ENCODE assay signal across 8 mouse cellular contexts in the genomic region with DNA sequence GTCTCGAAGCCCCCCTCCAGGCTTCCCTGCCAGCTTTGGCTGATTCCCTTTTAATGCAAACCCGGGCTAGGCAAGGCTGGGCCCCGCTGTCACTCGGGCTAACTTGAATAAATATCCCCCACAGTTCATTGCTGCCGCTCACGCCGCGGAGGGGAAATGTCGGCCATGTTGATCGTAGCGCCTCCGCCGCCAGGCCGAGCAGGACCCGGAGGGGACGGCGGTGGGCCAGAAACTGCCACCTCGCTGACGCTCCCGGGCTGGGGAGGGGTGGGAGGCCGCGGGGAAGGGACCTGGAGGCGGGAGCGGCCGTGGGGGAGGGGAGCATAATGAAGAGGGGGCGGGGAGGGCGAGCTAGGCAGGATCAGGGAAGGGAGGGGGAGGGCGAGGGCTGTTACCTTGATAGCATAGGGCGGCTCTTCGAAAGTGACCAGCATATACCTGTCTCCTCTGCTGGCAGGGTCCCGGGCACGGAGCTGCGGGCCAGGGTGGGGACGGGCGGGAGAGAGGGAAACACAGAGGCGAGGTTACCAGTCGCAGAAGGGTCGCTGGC. TPM values are rescaled to one million over a fixed set of nuclear protein-coding genes. Genes with fewer than 3 reads are reported as not detected.
DNase-seq lines count a peak whose midpoint lies in the region; ATAC-seq and TF ChIP-seq lines count a peak whose summit lies in the region.

No protein-coding gene starts in this region.

- peaks cover 48% of the 10 kb centered on the region for H3K4me1 ChIP-seq in E14TG2a.4 (replicated peaks; ENCODE audit: low read depth, low read length)
- peaks cover 20% of the 10 kb centered on the region for H3K4me1 ChIP-seq in forebrain, embryonic 15.5 days
- H3K4me1 ChIP-seq in lung, adult 2 months (ENCODE audit: control insufficient read depth, insufficient read depth, low read length) = peaks cover 2% of the 10 kb centered on the region; the same call in 1 of the 2 replicates
- H3K4me1 ChIP-seq in neural tube, embryonic 15.5 days = peaks cover 21% of the 10 kb centered on the region; the same call in 1 of the 2 replicates

- H3K4me3 ChIP-seq in E14TG2a.4 (replicated peaks; ENCODE audit: low read length) = peak overlapping the region; percentile 97
- H3K4me3 ChIP-seq in forebrain, embryonic 15.5 days = peak overlapping the region; percentile 81
- peak overlapping the region; percentile 88 for H3K4me3 ChIP-seq in layer of hippocampus, adult 2 months
- peak overlapping the region; percentile 87 for H3K4me3 ChIP-seq in lung, adult 2 months (replicated peaks; ENCODE audit: extremely low read depth, low read depth, low read length)
- peak overlapping the region; percentile 94 for H3K4me3 ChIP-seq in neural tube, embryonic 15.5 days (replicated peaks)

- peak; percentile 26 for ATAC-seq in forebrain, embryonic 15.5 days (replicated peaks)
- ATAC-seq in neural tube, embryonic 15.5 days (ENCODE audit: low FRiP score) = peak; percentile 29

- intact Hi-C loops in heart, postnatal 25 days (cut with DNase I) = loop anchor here (5.0 kb wide), 2 partner anchors 117 to 182 kb away; no protein-coding TSS in a partner anchor

- H3K27me3 ChIP-seq in E14TG2a.4 (ENCODE audit: insufficient read depth, low read length) = no peaks in the 10 kb centered on the region
- no peaks in the 10 kb centered on the region for H3K27me3 ChIP-seq in forebrain, embryonic 15.5 days
- no peaks in the 10 kb centered on the region for H3K27me3 ChIP-seq in neural tube, embryonic 15.5 days (replicated peaks)

- no peaks in the 10 kb centered on the region for H3K9me3 ChIP-seq in E14TG2a.4 (ENCODE audit: low read length)
- no peaks in the 10 kb centered on the region for H3K9me3 ChIP-seq in forebrain, embryonic 15.5 days
- no peaks in the 10 kb centered on the region for H3K9me3 ChIP-seq in neural tube, embryonic 15.5 days (replicated peaks)

- H3K27ac ChIP-seq in forebrain, embryonic 15.5 days (replicated peaks) = peak overlapping the region; percentile 96
- H3K27ac ChIP-seq in layer of hippocampus, adult 2 months = peak overlapping the region; percentile 99
- H3K27ac ChIP-seq in neural tube, embryonic 15.5 days (replicated peaks) = peak overlapping the region; percentile 99

- H3K36me3 ChIP-seq in E14TG2a.4 (ENCODE audit: insufficient read depth, low read length) = peaks cover 29% of the 10 kb centered on the region
- peaks cover 4% of the 10 kb centered on the region; the same call in 1 of the 2 replicates for H3K36me3 ChIP-seq in forebrain, embryonic 15.5 days
- H3K36me3 ChIP-seq in neural tube, embryonic 15.5 days = peaks cover 3% of the 10 kb centered on the region; the same call in 1 of the 2 replicates

- DNase-seq in cerebellum, adult 11 months = peak; percentile 73
- peak; percentile 56 for DNase-seq in heart, postnatal 25 days (ENCODE audit: low spot score)
- peak; percentile 54 to 65 for DNase-seq in layer of hippocampus, adult 2 months (ENCODE audit: low spot score in 2 of 2)
- DNase-seq in lung, adult 2 months = peak; percentile 79
- peak; percentile 86 for DNase-seq in testis, postnatal 10 days (ENCODE audit: low spot score)

- H3K4me2 ChIP-seq in forebrain, embryonic 15.5 days (replicated peaks) = peak overlapping the region; percentile 90
- H3K4me2 ChIP-seq in neural tube, embryonic 15.5 days = peak overlapping the region; percentile 82

- peak; percentile 50 for TF ChIP-seq POLR2A in lung, adult 2 months (IDR thresholded peaks at IDR 0.05; ENCODE audit: borderline replicate concordance, extremely low read depth, low read depth, low read length)

- WGBS in forebrain, embryonic 15.5 days = 2% methylated on average over 32 of the region's 38 CpGs
- WGBS in lung, adult 2 months = under 1% methylated on average over 33 of the region's 38 CpGs
- 1% methylated on average over 27 of the region's 38 CpGs for WGBS in neural tube, embryonic 15.5 days

- TF ChIP-seq CTCF in E14TG2a.4 (conservative IDR thresholded peaks at IDR 0.05; ENCODE audit: low read length) = no peak
- no peak for TF ChIP-seq CTCF in layer of hippocampus, adult 2 months (conservative IDR thresholded peaks at IDR 0.05)
- TF ChIP-seq CTCF in lung, adult 2 months (IDR thresholded peaks at IDR 0.05; ENCODE audit: insufficient read depth, low read length) = no peak

- H3K9ac ChIP-seq in forebrain, embryonic 15.5 days (replicated peaks) = peak overlapping the region; percentile 83
- H3K9ac ChIP-seq in neural tube, embryonic 15.5 days (replicated peaks) = peak overlapping the region; percentile 99

RNA-seq across cellular contexts. Expression of a gene that starts 1.1 kb away (rescaled TPM):
- 17.7 and 17.9 TPM in 2 replicates for polyA plus RNA-seq in forebrain, embryonic 15.5 days (2015; fragmentation: Nextera tagmentation; extraction: Ambion mirVana)
- 10 to 100 TPM; 15.6 to 17.7 TPM for total RNA-seq in heart, postnatal 25 days (2021)
- 10 to 100 TPM; 46.0 to 50.3 TPM for total RNA-seq in layer of hippocampus, adult 2 months (2021)
- 4.9 and 5.9 TPM in 2 replicates for polyA plus RNA-seq in lung, adult 2 months (2012; rRNA removed)
- 13.9 and 17.3 TPM in 2 replicates for polyA plus RNA-seq in neural tube, embryonic 15.5 days (2015; fragmentation: Nextera tagmentation; extraction: Ambion mirVana)

Comparison
In these comparisons a context has a peak if more than half of its experiments do, and no peak if none do; other contexts are left out.
1. Peak in every context shown above with its lines: DNase-seq, ATAC-seq, H3K4me3 ChIP-seq and H3K27ac ChIP-seq.